Mouse (Mus musculus) forebrain, embryonic 11.5 days (tissue): ENCODE measurements at regions not wholly inside any gene's neighbourhood (a gene's known extent, or its start where the extent isn't known, plus 50 kb on each side); places are given as distances from the start of the nearest gene placed in this dataset.

Experiments
- ATAC-seq: fragments of 200-750 bp; cut with Nextera tagmentation; replicated peaks from 2 replicates; pipeline ENCODE4 v1.8.0; 2017; ENCODE audit warnings: moderate TSS enrichment; ENCODE audit not compliant: low FRiP score
- DNase-seq: peaks from one replicate; pipeline ENCODE4 v3.0.0-alpha.2; 2017; ENCODE audit warnings: low spot score
- H3K27ac ChIP-seq: fragments of 300-500 bp; sonication (generic); 2 replicates; pipeline ENCODE4 v1.5.1; 2014; ENCODE audit warnings: low read depth, low read length
- H3K27me3 ChIP-seq: fragments of 300-500 bp; sonication (generic); 2 replicates; pipeline ENCODE4 v1.6.1; 2014; ENCODE audit warnings: mild to moderate bottlenecking, low read length, mixed read lengths; ENCODE audit not compliant: control insufficient read depth, insufficient read depth
- H3K36me3 ChIP-seq: fragments of 300-500 bp; sonication (generic); 2 replicates; pipeline ENCODE4 v1.6.1; 2014; ENCODE audit warnings: mild to moderate bottlenecking, low read length, moderate library complexity, mixed read lengths; ENCODE audit not compliant: control insufficient read depth, insufficient read depth
- H3K4me1 ChIP-seq: fragments of 300-500 bp; sonication (generic); replicated peaks from 2 replicates; pipeline ENCODE4 v1.6.1; 2014; ENCODE audit warnings: low read length, mixed read lengths; ENCODE audit not compliant: control insufficient read depth, insufficient read depth
- H3K4me2 ChIP-seq: fragments of 300-500 bp; sonication (generic); 2 replicates; pipeline ENCODE4 v1.6.1; 2014; ENCODE audit warnings: low read depth, mild to moderate bottlenecking, low read length, moderate library complexity, mixed read lengths; ENCODE audit not compliant: severe bottlenecking
- H3K4me3 ChIP-seq: fragments of 300-500 bp; sonication (generic); 2 replicates; pipeline ENCODE4 v1.5.1; 2014; ENCODE audit warnings: low read depth, low read length
- H3K9ac ChIP-seq: fragments of 300-500 bp; sonication (generic); 2 replicates; pipeline ENCODE4 v1.6.1; 2014; ENCODE audit warnings: low read length
- H3K9me3 ChIP-seq: fragments of 300-500 bp; sonication (generic); 2 replicates; pipeline ENCODE4 v1.6.1; 2016; ENCODE audit warnings: low read length, mixed read lengths; ENCODE audit not compliant: control insufficient read depth
- WGBS: fragments of 180-500 bp; shearing (Covaris S2); extraction: QIAGEN DNeasy Blood & Tissue Kit; methylation state at CpG from one replicate; pipeline ENCODE4 v1.1.7; 2014; 5-methylcytosine and 5-hydroxymethylcytosine counted together

- H3K4me3 ChIP-seq: no peak overlapping the region
- H3K9ac ChIP-seq: no peak overlapping the region
- no peaks in the 10 kb centered on the region for H3K36me3 ChIP-seq
- H3K4me2 ChIP-seq: no peak overlapping the region
- DNase-seq (no peak), ATAC-seq (no peak)
- no peak overlapping the region for H3K27ac ChIP-seq
- no peaks in the 10 kb centered on the region; the same call in 1 of the 2 replicates for H3K27me3 ChIP-seq
- H3K4me1 ChIP-seq: no peaks in the 10 kb centered on the region
- 67% methylated on average over 7 of the region's 7 CpGs for WGBS
- H3K9me3 ChIP-seq: no peaks in the 10 kb centered on the region
These were observed 621.3 kb upstream of the Tenm3 start for GRCm38 (mm10) chr8:49465070-49465469.

- DNase-seq (no peak), ATAC-seq (no peak)
- Histone ChIP-seq H3K27ac (no peak overlapping the region), H3K9ac (no peak overlapping the region), H3K4me2 (no peak overlapping the region), H3K4me3 (no peak overlapping the region), H3K9me3 (no peaks in the 10 kb centered on the region), H3K27me3 (no peaks in the 10 kb centered on the region; the same call in 1 of the 2 replicates), H3K36me3 (no peaks in the 10 kb centered on the region), H3K4me1 (no peaks in the 10 kb centered on the region)
- 38% methylated on average over 8 of the region's 8 CpGs for WGBS
These were observed 618.9 kb upstream of the Tenm3 start for GRCm38 (mm10) chr8:49462602-49463001.

- no peaks in the 10 kb centered on the region for H3K9me3 ChIP-seq
- H3K4me3 ChIP-seq: no peak overlapping the region
- peak overlapping the region; percentile 34; the same call in 1 of the 2 replicates for H3K4me2 ChIP-seq
- no peak overlapping the region for H3K9ac ChIP-seq
- WGBS: 11% methylated on average over 16 of the region's 16 CpGs
- ATAC-seq (peak; percentile 93), DNase-seq (peak; percentile 83)
- no peaks in the 10 kb centered on the region for H3K36me3 ChIP-seq
- H3K27ac ChIP-seq: peak overlapping the region; percentile 55; the same call in 1 of the 2 replicates
- no peaks in the 10 kb centered on the region for H3K4me1 ChIP-seq
- no peaks in the 10 kb centered on the region; the same call in 1 of the 2 replicates for H3K27me3 ChIP-seq
These were observed 618.1 kb upstream of the Tenm3 start for GRCm38 (mm10) chr8:49461724-49462473.

GRCm38 (mm10) chr8:49445444-49445843 is 601.7 kb upstream of the Tenm3 start:
- no peaks in the 10 kb centered on the region for H3K27me3 ChIP-seq
- H3K27ac ChIP-seq: no peak overlapping the region
- H3K36me3 ChIP-seq: no peaks in the 10 kb centered on the region
- 67% methylated on average over 5 of the region's 5 CpGs for WGBS
- no peak overlapping the region for H3K4me3 ChIP-seq
- DNase-seq (no peak), ATAC-seq (no peak)
- no peaks in the 10 kb centered on the region for H3K4me1 ChIP-seq
- no peaks in the 10 kb centered on the region for H3K9me3 ChIP-seq
- H3K4me2 ChIP-seq: no peak overlapping the region
- no peak overlapping the region for H3K9ac ChIP-seq

- H3K27ac ChIP-seq: no peak overlapping the region
- H3K4me3 ChIP-seq: no peak overlapping the region
- no peak for ATAC-seq
- no peaks in the 10 kb centered on the region for H3K27me3 ChIP-seq
- no peak for DNase-seq
- H3K4me2 ChIP-seq: no peak overlapping the region
- no peak overlapping the region for H3K9ac ChIP-seq
- H3K9me3 ChIP-seq: no peaks in the 10 kb centered on the region
- no peaks in the 10 kb centered on the region for H3K36me3 ChIP-seq
- H3K4me1 ChIP-seq: no peaks in the 10 kb centered on the region
These were observed 597.5 kb upstream of the Tenm3 start for GRCm38 (mm10) chr8:49441270-49441669.

- Histone ChIP-seq H3K9me3 (no peaks in the 10 kb centered on the region), H3K27me3 (no peaks in the 10 kb centered on the region), H3K4me3 (no peak overlapping the region), H3K36me3 (no peaks in the 10 kb centered on the region), H3K27ac (no peak overlapping the region), H3K9ac (no peak overlapping the region), H3K4me2 (no peak overlapping the region), H3K4me1 (no peaks in the 10 kb centered on the region)
- no peak for DNase-seq
- ATAC-seq: no peak
- 82% methylated on average over 4 of the region's 4 CpGs for WGBS
These were observed 552.8 kb upstream of the Tenm3 start for GRCm38 (mm10) chr8:49396519-49396918.

- Histone ChIP-seq H3K27me3 (no peaks in the 10 kb centered on the region), H3K27ac (no peak overlapping the region), H3K4me1 (no peaks in the 10 kb centered on the region), H3K4me2 (no peak overlapping the region), H3K36me3 (no peaks in the 10 kb centered on the region), H3K9me3 (no peaks in the 10 kb centered on the region), H3K4me3 (no peak overlapping the region), H3K9ac (no peak overlapping the region)
- WGBS: 57% methylated on average over 1 of the region's 1 CpGs
- DNase-seq: no peak
- ATAC-seq: no peak
These were observed 551.3 kb upstream of the Tenm3 start for GRCm38 (mm10) chr8:49395029-49395428.

GRCm38 (mm10) chr8:49389525-49389924 is 545.8 kb upstream of the Tenm3 start:
- H3K4me2 ChIP-seq: no peak overlapping the region
- ATAC-seq: no peak
- no peaks in the 10 kb centered on the region for H3K9me3 ChIP-seq
- WGBS: 78% methylated on average over 3 of the region's 3 CpGs
- H3K36me3 ChIP-seq: no peaks in the 10 kb centered on the region
- no peak overlapping the region for H3K9ac ChIP-seq
- DNase-seq: no peak
- H3K4me1 ChIP-seq: no peaks in the 10 kb centered on the region
- H3K27me3 ChIP-seq: no peaks in the 10 kb centered on the region
- no peak overlapping the region for H3K27ac ChIP-seq
- no peak overlapping the region for H3K4me3 ChIP-seq

- Histone ChIP-seq H3K4me1 (no peaks in the 10 kb centered on the region), H3K4me3 (no peak overlapping the region), H3K9ac (no peak overlapping the region), H3K4me2 (no peak overlapping the region), H3K36me3 (no peaks in the 10 kb centered on the region), H3K9me3 (no peaks in the 10 kb centered on the region), H3K27me3 (no peaks in the 10 kb centered on the region; the same call in 1 of the 2 replicates), H3K27ac (no peak overlapping the region)
- WGBS: 62% methylated on average over 2 of the region's 2 CpGs
- DNase-seq (no peak), ATAC-seq (no peak)
These were observed 543.8 kb upstream of the Tenm3 start for GRCm38 (mm10) chr8:49387587-49387986.
